Mouse (Mus musculus) layer of hippocampus, adult 9-11 months (tissue): ENCODE data around the gene Cyp2t4.

Experiments used
- DNase-seq: peaks from one replicate; pipeline ENCODE4 v3.0.0; 2022

The Cyp2t4 gene

DNA sequence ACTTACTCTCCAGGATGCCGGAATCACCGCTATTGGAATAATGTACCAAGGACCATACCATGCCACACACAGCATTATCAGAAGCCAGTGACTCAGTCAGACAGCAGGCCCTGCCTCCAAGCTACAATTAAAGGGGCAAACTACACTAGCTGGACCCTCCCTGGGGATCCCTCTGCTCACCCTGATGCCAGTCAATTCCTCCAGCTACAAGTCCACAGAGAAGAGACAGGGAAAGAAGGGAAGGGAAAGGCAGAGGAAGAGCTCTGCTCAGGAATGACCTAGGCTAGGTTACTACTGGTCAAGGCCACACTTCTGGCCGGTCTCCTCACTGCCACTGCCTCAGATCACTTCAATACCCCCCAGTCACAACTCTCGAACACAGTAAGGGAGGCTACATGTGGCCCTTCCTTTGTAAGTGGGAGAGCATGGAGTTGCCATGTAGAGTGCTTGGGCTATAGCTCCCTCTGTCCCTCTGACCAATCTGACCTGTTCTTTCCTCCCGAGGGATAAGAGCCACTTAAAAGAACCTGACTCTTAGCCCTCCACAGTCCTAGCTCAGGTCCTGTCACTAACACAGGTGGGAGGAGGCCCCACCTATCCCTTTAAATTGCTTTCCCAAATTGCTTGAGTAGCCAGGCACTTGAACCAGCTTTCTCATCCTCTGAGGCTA is 9.4 kb downstream of the Cyp2t4 start:
- DNase-seq: no peak

DNA sequence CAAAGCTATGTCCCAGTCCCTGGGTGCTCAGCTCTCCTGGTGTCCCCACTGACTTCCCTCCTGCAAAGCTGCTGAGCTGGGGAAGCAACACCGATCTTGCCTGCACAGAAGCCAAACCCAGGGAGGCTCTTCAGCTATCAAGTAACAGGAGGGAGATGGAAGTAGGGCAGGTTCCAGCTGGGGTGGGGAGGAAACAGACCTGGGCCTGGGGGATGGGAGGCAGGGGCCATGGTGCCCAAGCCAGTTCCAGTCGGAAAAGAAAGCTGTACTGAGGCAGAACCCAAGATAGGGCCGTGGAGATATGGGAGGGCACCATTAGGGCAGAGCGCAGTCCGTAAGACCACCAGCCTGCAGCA is 9.9 kb downstream of the Cyp2t4 start:
- DNase-seq: no peak

DNA sequence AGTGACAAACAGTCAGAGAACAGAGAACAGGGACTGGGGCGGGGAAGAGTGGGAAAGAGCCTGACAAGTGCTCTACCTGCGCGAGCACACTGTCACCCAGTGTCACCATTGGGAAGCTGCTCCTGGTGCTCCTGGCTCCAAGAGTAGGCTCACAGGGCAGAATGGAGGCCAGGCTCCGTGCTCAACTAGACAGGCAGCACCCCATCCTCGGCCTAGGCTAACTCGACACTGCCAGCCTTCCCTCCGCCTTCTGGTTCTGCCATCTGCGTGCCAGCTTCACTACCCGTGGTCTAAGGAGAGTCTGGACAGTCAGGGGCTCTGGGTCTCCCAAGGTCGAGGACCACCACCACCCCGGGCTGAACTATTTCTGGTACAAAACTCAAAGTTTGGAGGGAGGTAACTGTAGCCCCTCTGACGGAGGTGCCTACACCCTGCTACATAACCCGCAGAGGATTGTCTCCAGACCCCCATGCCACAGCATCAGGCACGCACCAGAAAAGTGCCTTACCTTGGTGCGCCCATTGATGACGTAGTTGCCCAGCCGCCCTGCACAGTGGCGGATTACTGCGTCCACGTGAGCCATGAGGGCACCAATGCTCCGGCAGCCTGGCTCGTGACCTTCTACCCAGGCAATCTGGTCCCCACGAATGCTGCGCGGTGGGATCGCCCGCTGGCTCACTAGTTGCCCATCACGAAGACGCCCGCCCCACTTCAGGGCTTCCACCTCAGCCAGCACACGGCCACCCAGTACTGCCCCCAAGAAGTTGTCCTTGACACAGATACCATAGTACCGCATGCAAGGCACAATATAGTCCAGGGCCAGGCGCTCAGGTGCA is 10.8 kb downstream of the Cyp2t4 start:
- no peak for DNase-seq

DNA sequence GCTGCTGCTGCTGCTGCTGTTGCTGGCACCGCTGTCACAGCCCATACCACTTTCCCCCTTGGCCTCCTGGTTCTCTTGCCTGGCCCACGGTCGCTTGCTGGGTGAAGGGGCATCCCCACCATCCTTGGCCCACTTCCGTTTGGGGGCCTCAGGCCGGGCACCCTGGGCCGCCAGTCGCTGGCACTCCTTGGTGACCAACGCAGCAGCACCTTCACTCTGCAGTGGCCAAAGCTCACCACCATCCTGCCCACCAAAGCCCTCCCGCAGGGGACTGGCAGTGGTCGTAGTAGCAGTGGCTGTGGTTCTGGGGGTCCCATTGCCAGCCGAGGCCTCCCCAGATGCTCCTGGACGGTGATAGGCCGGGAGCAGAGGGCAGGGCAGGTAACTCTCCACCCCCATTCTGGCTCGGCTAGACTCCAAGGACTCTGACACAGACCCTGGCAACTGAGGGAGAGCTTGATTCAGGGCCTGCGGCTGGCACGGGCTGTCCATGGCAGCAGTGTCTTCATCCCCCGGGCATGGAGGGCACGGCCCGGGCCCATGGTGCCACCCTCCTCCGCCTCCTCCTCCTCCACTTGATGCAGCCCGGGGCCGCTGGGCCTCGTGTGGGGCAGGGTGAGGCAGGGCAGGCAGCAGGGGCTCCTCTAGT is 11.6 kb downstream of the Cyp2t4 start:
- DNase-seq: peak; percentile 65

DNA sequence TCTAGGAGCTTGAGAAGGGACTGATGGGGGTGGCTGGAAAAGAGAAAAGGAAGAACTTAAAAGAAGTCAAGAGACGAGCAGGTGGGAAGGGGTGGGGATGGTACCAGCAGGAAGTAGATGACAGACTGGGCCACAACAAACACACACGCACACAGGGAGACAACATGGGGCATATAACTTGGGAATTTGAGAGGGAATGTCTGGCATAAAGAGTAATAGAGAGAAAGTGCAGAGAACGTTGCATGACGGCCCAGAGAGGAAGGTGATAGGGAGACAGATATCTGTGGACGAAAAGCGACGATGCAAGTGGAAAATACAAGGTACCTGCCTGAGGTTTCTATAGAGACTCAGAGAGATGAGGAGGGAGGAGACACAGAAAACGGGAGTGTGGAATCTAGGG is 12.2 kb downstream of the Cyp2t4 start:
- DNase-seq: no peak

- DNase-seq: peak; percentile 83
Observed at GRCm38 (mm10) chr7:27166229-27166613, 12.7 kb downstream of the Cyp2t4 start.

GRCm38 (mm10) chr7:27166614-27167474 is 13.3 kb downstream of the Cyp2t4 start, which contains the start of gene Egln2:
Gene Egln2, minus strand, starts transcription at chr7:27166802.
- peak; percentile 95 for DNase-seq

DNA sequence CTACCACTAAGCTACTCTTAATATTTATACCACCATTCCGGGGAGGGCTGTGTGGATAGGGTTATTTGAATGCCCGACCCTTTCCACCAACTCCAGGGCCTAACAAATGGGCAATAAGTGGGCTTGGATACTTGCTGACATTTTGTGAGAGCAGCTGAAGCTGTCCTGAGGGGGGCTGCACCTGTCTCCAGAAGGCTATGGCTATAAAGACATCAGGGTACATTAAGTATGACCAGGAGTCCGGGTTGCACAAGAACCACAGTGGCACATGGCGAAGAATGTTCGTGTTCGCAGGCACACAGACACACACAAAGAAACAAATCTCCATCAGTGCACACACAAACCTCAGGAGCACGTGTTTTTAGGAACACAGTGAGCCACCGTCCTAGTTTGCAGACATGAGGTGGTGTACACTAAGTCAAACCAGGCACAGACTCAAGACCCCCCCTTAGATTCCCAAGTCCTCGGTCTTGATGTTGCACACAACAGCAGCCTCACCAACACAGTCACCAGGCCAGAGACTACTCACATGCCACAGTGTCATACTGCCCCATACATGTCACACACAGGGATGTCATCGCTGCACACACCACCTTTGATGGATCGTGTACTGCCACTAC is 14.1 kb downstream of the Cyp2t4 start:
- DNase-seq: no peak

GRCm38 (mm10) chr7:27168371-27168770 is 14.9 kb downstream of the Cyp2t4 start:
- DNase-seq: no peak

GRCm38 (mm10) chr7:27170981-27171380 is 17.5 kb downstream of the Cyp2t4 start:
- DNase-seq: no peak

DNA sequence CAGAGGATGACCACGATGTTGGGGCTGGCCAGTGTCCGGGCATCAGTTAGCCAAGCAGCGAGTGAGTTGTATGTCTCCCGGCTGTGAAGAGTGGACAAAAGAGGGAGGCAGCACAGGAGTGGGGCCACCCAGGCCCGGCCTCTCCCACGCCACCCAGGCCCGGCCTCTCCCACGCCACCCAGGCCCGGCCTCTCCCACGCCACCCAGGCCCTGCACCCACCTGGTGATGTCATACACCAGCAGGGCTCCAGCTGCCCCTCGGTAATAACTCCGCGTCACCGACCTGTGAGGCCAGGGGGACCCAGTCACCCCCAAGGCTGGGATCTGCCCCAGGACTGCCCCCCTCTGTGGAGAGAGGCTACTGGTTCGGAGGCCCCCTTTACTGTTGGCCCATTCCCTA is 21.0 kb downstream of the Cyp2t4 start:
- DNase-seq: no peak

GRCm38 (mm10) chr7:27174896-27175295 is 21.4 kb downstream of the Cyp2t4 start:
- DNase-seq: no peak

GRCm38 (mm10) chr7:27177942-27178323 is 24.4 kb downstream of the Cyp2t4 start:
- DNase-seq: no peak

DNA sequence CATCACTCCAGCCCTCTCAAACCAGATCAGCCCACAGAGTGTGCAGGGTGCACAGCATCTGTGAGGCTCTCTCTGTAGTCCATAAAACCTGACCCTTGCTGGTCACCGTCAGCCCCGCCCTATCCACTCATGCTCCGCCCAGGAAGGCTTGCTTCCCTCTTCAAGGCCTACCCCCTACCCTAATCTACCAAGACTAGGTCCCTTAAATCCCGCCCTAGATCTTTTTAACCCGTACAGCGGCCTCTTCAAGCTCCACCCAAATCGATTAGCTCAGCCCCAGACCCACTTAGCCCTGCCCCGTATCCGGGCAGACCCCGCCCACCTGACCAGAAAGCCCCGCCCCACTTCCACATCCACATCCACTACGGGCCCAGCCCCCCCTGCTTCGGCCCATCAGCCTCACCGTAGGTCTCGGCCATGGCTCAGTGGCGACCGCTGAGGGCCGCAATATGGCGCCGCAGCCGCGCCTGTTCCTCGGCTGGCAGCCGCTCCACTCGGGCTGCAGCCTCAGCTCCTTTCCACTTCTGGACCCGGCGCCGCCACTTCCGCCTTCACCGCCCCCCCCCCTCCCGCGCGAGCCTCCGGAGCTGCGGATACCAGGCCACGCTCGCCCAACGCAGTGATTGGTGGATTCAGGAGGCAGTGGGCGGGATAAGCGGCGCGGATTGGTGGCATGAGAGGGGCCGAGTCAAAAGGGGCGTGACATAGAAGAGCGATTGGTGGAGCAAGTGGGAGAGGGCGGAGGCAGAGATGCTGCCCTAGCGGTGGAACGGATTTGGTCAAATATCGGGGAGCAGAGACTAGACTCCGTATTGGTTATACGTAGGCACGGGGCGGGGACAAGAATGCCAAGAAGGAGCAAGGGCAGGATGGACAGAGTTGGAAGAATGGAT is 25.1 kb downstream of the Cyp2t4 start, which contains the start of gene Rab4b:
Gene Rab4b, minus strand, starts transcription at position 573 of the 893 bp plus-strand sequence.
- peak; percentile 100 for DNase-seq

GRCm38 (mm10) chr7:27179217-27179918 is 25.9 kb downstream of the Cyp2t4 start:
- no peak for DNase-seq

DNA sequence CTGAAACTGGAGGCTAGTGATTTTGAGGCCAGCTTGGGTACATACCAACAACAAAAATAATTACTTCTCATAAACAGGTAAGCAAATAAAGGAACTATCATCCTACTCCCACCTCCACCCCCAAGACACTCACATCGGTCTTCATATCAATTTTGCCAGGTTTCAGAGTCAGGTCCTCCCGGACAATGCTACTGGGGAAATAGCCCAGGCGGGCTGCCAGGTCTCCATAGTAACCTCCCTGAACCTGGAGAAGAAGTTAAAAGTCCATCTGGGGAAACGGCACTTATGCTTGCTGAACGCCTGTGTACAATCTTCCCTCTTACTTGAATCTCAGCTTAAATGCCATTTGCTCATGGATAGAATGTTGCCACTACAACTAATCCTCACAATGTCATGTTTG is 26.5 kb downstream of the Cyp2t4 start:
- DNase-seq: no peak

DNA sequence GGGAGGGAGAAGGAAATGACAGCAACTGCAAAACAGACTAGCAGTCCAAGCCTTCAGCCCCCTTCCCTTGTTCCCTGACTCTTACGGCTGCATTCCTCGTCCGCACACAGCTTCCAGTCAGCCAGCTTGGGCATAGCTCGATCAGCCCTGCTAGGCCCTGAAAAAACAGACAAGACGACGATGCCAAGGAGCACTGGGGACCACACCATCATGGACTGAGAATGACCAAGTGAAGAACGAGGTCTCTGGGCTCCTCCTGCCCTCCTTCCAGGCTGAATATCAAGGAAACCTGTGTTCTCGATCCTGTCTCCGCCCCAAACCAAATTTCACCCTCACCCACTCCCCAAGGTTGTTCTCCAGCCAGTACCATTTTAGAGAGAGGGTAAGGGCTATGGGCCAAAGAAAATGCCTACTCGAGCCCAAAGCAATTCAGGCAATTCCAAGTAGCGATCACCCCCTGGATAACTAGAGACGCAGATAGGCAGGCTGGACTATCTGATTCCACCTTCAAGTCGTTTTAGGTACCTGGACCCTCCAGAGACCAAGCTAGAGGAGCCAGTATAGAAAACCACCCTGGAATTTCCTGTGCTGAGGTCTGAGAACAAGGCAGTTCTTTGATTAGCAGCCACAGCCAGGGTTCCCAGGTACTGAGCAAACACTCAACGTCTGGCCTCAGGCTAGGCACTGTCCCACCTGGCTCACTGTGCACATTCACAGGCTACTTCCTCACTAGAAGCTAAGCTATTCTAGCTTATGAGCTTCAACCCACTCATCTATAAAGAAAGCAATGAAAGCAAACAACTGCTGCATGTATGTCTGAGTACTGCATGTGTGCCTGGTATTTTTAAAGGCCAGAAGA is 27.6 kb downstream of the Cyp2t4 start, which contains the start of the genes Gm21983 and Mia:
Gene Gm21983, minus strand, starts transcription at position 250 of the 859 bp plus-strand sequence.
Gene Mia, minus strand, starts transcription at position 321 of the 859 bp plus-strand sequence.
- no peak for DNase-seq

GRCm38 (mm10) chr7:27182498-27182897 is 29.0 kb downstream of the Cyp2t4 start:
- no peak for DNase-seq

DNA sequence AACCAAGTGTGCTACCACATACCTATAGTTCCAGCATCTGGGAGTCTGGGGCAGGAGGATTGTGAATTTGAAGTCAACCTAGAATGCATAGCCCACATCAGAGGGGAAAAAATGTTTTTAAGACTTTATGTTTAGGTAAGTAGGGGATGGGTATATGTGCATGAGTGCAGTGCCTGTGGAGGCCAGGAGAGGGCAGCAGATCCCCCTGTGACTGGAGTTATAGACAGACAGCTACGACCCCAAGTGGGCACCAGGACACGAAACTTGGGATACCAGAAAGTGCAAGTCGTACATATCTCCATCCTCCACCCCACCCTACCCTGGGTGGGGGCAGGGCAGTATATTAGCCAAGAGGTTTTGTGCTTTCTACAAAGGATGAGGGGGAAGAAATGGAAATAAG is 31.4 kb downstream of the Cyp2t4 start:
- no peak for DNase-seq
